Mouse (Mus musculus): ENCODE measurements around the gene Ush2a. TPM values are rescaled to one million over a fixed set of nuclear protein-coding genes. Genes with fewer than 3 reads are reported as not detected.

Gene Ush2a
- total RNA-seq, 4 experiments from 2014 or later, result 0.09 TPM; not detected in 3

DNA sequence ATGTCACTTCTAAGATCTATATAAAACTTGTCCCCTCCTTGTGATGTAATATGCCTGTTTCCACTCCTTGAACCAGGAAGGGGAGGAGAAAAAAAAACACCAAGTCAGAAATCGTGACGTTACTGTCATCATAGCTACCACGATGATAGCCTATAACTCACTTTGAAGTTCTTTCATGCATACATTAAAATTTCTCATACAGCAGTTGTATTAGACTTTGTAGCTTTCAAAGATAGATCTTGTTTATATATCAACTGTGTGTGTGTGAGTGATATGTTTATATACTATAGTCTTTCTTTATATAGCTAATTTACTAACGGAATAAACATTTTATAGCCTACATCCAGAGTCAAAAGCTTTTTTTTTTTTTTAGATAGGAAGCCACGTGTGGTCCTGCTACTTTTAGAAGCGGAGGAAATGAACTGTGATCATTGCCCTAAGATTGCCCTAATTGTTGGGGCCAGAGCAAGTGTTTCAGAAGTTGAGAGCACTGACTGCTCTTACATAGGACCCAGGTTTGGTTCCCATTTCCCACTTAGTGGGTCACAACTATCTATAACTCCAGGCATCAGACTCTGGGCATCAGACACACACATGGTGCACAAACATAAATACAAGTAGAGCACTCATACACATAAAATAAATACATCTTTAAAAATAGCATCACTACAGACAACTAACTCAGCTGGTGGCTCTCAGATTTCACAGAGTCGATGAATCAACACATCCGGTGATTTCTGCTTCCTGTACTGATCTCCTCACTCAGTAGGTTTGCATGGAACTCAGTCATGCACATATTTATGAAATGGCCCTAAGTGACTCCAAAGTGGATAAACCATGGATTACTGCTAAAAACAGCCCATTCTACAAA, 413.1 kb downstream of the Ush2a start:
- DNase-seq, result no peak

DNA sequence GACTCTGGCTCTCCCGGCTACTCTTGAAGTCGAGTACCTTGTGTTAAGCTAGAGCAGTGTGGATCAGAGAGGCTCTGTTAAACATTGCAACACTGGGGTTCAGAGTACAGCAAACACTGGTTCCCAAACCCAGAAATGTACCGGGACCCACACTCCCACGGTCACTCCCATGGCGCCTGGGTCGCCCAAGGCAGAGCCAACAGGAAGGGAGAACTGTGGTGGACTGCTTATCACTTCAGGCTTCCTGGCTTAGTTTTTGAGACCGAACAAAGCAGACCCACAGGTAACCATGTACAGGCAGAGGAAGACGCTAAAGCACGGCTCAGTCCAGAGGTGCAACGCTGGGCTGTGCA, 413.7 kb downstream of the Ush2a start:
- no peak for DNase-seq

DNA sequence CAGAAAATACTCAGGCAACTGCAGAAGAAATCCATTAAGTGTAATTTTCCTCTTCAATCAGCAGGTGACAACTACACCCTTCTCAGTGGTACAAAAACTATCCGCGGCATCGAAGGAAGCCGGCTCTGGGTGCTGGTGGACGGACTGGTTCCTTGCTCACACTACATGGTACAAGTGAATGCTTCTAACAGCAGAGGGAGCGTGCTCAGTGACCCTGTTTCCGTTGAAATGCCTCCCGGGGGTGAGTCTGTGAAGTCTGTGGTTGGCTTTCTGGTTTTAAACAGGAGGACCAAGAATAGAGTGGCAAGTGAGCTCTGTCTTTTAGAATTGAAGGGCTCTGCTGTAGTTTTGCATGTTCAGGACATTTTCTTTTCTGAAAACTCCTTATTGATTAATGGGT, 416.4 kb downstream of the Ush2a start:
- no peak for DNase-seq

DNA sequence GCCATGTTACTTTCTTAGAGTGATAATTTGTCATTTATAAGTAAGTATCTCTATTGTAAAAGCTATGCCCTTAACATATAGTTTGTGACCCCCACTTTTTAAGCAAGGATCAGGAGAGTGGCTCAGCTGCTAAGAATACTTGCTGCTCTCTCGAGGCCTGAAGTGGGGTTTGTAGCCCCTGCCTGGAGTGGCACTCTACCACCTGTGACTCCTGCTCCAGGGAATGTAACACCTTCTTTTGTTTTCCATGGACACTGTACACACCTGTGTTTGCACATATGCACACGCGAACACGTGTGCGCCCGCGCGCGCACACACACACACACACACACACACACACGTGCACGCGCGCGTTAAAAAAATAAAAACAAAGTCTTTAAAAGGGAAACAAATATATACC, 424.5 kb downstream of the Ush2a start:
- DNase-seq, result no peak

DNA sequence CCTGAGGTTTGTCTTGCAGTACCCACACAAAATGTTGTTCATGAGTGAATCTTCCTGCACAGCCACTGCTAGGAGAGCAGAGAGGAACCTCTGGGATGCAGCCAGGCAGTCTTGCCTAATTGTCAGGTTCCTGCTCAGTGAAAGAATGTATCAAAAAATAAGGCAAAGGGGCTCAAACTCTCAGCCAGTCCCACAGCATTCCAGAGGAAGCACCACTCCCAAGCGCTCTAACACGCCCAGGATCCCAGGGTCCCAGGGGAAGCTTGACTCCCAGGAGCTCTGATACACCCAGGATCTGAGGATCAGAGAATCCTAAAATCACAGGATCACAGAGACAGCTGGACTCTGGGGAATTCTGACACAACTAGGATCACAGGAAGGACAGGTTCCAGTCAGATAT, 434.5 kb downstream of the Ush2a start:
- no peak for DNase-seq

DNA sequence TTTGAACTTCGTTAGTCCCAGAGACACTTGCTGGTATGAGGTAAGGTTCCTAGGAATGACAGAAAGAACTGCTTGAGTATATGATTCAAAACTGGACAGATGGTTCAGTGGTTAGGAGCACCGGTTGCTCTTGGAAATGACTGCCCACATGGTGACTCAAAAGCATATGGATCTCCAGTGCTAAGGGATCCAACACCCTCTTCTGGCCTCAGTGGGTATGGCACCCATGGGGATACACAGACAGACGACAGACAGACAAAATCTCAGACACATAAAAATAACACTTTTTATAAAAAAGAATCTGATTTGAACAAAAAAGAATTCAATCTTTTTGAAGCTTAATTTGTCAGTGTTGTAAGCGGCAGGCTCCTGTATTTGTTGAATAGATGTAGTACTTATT, 446.4 kb downstream of the Ush2a start:
- no peak for DNase-seq

DNA sequence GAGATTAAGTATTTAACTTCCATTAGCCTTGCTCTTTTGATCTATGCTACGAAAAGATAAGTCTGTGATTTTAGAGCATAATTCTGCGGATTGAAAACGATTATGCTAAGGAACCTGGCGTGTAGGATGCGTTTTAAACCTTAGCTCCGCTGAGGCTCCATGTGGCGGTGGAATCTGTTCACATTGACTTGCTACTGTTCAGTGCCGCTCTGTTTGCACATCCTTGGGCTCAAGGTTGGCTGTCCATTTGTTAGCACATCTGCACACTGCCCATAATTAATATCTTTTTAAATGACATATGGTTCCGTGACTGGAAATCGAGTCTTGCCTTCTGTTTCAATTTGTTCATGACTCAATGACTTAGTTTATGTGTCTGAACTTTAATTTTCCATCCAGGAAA, 446.9 kb downstream of the Ush2a start:
- DNase-seq, result peak; percentile 5

DNA sequence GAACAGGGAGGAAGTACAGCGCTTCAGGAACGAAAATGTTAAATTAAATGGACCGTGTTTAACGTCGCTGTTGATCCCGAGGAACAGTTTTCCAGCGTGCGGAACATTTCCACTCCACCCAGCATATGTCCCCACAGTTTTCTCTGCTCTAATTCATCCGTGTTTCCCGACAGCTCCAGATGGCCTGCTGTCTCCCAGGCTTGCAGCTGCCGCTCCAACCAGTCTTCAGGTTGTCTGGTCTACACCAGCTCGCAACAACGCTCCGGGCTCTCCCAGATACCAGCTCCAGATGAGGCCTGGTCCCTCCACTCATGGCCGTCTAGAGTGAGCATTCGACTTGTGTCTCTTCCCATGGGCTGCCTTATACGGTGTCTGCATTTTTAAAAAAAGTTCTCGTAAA, 452.3 kb downstream of the Ush2a start:
- DNase-seq, result no peak

DNA sequence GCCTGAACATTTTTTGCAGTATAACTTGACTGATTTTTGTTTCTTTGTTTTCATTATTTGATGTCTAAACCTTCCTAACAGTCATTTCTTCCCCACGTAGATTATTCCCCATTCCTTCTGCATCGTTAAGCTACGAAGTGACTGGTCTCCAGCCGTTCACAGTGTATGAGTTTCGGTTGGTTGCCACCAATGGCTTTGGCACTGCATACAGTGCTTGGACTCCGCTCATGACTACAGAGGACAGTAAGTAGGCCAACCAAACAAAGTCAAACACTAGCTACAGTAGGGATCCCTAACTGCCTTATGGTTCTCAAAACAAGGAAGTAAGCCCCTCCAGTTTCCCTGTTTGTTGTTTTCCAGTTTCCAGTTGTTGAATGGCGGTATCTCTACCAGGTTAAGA, 453.1 kb downstream of the Ush2a start:
- no peak for DNase-seq

DNA sequence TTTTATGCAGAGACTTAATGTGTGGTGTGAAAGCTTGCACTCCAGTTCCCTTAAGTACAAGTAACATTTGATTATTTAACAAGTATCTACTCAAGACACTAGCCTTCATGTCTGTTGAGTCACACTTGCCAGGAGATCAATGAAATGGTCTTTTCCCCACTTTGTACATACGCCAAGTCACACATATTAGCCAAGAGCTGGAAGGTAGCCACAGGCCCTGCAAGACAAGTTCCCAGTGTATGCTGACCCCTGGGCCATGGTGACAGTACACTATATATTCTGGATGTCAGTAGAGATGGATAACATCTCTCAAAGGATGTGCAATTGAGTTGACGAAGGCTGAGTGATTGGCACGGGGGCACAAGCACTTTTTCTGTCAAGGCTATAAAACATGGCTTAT, 455.1 kb downstream of the Ush2a start:
- peak; percentile 3 for DNase-seq

DNA sequence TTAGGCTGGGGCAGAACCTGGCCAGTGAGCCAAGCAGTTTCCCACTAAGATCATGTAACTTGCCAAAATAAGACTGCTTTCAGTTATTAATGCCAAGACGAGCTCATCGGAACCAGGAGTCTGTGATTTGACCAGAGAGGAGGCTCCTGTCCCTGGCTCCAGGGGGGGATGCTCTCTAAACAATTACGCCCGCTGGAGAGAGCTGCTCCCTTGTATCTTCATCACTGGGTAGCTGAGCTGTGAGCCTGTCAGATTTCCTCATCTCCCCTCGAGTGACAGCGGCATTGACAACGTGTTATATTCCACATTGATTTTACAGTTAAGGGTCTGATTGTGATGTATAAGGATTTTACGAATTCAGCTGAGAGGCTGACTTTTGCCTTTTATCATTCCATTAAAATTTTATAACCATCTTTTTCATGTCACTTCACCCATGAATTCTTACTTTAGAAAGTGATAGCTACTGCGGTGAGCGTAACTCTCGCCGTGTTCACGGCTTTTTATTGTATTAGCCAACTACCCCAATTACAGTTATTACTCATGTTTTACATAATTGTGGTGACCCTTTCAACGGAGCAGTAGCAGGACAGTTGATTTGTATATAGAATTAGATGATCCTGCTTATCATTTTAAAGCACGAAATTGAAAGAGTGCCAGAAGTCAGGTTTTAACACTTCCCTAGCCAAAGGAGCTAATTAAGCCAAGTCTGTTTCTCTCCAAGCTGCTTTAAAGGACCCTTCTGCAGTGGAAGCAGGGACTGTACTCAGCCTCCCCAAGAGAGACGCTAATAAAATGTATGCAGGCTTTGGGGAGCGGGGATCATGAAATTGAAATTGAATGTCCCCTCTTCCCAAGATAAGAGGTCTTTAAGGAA, 463.5 kb downstream of the Ush2a start:
- no peak for DNase-seq

DNA sequence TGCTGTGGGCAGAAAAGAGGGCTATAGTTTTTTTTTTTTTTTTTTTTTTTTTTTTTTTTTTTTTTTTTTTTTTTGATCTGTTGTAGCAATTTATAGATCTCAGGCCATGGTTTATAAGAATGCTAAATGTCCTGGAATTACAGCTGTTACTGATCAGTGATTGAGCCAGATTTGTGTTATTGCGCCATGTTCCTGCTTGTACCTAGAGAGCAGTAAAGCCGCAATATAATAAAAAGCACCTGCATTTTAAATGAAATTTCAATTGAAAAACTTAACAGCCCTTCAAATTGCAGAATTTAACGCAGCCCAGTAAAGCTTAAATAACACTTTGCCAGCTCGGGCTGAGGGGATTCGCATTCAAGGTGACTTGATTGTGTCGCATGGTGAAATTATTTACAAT, 465.1 kb downstream of the Ush2a start:
- DNase-seq, result no peak

DNA sequence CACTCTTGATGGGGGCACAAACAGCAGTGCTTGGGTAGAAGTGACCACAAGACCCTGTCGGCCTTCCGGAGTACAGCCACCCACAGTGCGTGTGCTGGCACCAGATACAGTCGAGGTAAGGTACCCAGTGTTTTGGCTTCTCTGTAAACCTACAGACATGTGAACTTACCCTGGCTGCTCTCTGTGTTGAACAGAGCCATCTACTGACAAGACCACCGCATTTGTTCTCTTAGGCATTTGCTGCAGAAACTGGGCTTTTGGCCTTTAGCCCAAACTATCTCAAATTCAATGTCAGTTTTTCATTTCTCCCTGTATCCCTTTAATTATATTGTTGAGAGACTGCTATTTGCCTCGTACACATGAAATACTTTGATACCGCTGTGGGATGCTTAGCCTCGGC, 466.8 kb downstream of the Ush2a start:
- no peak for DNase-seq

DNA sequence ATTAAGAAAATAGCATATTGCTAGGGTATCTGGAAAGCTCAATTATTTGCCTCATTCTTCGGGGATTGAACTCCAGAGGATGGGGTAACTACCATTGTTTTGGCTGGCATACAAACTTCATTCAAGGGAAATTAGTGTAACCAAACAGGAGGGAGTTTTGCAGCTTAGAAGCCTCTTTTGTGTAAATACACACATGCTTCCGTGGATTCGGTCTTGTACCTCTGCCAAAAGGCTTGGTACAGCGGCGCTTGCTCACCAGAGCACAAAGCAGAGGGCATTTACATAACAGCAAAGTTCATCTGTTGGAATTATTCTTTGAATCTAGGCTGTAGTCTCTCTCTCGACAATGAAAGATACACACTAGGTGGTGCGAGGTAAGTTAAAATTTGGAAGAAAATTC, 467.4 kb downstream of the Ush2a start:
- DNase-seq, result no peak

DNA sequence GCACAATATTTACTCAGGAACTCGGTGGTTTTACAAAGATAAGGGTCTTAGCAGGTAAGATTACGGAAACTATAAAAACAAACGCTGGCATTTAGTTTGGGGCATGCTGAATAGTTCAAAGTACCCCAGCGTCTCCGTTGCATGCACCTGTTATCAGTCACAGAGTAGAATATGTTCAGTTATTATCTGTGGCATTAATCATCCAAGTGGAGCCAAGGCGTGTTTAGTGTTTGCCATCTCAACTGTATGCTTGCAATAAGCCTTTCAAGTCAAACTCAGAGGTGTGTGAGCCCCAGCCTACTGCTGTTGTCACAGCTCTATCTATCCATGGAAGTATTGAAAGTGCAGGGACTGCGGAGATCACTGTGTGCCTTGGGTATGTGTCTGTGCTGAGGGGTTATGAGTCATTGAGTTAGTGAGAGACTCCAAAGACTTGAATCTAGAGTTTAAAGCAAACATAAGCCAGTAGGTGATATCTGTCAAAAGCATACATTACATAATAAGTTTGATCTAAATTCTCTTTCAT, 473.0 kb downstream of the Ush2a start:
- no peak for DNase-seq

DNA sequence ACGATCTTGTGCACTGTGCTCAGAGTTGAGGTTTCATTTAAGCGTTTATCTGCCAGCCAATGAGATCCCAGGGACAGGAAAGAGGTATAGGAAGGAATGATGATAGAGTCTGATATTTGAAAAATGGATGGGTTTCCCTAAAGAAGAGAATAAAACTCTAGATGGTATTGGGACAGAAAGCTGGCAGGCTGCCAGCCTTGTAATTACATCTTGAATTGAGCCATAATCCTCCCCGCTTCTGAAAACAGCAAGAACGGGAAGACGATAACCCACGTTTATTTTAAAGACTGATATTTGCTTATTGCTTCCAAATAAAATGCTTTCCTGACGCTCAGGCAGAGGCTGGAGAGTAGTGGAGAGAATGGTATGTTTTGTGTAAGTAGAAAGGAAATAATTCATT, 481.1 kb downstream of the Ush2a start:
- DNase-seq, result no peak

DNA sequence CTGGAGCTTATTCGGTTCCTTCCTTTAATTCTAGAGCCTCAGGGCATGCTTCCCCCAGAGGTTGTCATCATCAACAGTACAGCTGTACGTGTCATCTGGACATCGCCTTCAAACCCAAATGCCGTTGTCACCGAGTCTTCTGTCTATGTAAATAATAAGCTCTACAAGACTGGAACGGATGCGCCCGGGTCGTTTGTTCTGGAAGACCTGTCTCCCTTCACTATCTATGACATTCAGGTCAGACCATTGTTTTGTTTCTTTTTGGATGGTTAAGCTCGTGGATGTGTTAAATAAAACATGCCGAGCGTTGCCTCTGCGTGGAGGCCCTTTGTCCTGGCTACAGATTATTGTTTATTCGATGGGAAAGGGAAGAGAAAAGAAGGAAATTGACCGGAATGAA, 493.2 kb downstream of the Ush2a start:
- DNase-seq, result no peak

DNA sequence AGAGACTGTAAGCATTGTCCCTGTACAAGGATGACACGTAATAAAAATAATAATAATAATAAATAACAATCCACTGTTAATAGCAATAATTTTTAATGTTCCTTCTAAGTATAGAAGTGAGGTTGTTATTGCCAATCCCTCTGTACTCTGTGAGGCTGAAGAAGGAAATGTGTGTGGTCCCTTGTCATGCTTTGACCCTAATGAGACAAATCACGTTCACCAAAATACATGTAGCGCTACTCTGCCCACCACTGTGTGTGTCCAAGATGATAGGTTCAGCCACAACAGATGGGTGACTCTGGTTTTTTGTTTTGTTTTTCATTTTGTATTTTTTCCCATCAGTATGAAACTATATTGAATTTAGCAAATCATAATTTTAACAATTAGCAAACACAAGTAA, 498.7 kb downstream of the Ush2a start:
- no peak for DNase-seq

DNA sequence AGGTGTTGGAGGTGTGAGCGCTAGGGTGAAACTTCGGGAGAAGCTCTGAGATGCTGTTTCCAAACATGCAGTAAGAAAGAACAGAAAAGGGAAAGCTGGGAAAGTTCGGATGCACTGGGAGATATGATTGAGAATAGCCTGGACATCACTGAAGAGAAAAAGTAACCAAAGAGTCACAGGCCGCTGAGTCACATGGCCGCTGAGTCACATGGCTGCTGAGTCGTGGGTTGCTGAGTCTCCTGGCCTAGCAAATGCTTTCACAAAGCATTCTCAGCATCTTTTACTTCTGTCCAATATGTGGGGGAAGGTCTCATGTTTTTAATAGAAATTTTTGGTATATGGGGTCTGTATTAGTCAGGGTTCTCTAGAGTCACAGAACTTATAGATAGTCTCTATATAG, 500.6 kb downstream of the Ush2a start:
- no peak for DNase-seq

DNA sequence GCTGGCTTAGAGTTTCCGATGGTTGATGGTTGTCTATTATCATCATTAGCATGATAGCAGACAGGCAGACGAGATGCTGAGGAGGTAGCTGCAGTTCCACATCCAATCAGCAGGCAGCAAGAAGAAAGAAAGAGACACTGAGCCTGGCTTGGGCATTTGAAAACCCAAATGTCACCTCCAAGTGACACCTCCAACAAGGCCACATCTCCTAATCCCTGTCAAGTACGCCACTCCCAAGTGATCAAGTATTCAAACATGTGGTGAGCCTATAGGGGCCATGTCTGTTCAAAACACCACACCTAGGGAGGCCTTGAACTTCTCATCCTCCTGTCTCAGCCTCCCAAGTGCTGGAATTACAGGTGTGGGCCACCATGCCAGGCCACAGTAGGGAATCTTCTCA, 501.9 kb downstream of the Ush2a start:
- DNase-seq, result no peak

DNA sequence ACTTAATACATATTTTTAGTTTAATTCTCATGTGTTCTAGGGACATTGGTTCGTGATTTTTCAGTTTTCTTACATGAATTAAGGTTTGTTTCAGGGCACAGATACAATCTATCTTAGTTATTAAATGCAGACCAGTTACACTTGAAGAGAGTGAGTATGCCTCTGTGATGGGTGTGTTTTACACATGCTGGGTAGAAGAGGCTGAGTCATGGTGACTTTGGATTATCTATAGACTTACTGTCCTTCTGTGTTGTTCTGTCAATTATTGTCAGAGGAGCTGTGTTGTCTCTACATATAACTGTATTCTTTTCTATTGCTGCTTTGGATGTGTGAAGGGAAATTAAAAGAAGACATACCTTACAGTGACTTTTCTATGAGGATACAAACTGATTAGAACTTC, 509.0 kb downstream of the Ush2a start:
- DNase-seq, result no peak

DNA sequence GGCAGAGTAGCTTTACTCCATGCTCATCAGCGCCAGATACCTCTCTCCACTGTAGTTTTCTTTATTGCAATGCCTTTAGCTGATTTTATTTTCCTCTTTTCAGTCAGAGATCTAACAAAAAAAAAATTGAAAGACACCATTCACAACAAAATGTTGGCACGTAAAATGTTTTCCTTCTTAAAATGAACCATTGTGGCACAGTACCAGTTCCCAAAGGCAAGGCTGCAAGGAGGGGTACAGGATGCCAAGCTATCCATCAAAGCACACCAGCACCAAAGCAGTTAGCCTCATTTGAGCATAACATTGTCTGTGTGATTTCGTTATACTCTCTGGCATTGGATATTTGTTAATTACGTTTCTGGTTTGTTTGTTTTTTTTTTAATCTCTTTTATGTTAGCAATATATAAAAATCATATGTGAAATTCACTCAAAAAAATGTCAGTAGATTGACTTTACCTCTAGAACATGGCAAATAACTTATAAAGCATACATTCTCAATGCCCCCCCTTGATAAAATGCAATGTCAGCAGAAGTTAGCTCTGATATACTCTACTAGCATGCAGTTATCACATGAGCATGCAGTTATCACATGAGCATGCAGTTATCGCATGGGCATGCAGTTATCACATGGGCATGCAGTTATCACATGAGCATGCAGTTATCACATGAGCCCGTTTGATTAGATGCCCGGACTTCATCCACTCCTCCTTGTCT, 510.9 kb downstream of the Ush2a start:
- DNase-seq, result no peak

DNA sequence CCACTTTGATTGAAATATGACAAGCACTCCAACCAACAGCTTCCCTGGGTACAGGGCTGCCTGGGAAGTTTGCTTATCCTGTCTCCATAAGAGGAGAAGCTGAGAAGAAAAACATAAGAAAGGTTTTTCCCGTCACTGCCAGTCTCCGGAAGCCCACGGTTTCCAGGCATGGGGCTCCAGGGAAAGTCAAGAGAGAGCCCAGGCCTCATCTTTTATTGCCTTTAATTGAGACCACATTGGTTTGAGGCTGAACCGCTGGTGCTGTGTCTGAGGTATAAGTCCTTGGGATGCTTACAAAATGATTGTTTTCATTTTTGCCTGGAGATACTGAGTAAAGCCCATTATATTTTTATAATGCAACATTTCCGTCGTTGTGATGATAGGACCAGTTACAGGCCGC, 511.8 kb downstream of the Ush2a start:
- DNase-seq, result no peak

Measured in adrenal gland, adult 8-10 months (tissue).